Mouse (Mus musculus) naive thymus-derived CD4-positive, alpha-beta T cell, adult 2 months (primary cell): ENCODE data around the gene Gon4l.
"Not testable (repeated sequence)": the region's sequence is repeated elsewhere in the genome, so short reads cannot be mapped to it uniquely, and the experiment has no call there.

ENCODE experiments used
- DNase-seq: peaks from one replicate; pipeline ENCODE4 v3.0.0-alpha.2; 2011; ENCODE audit warnings: low read depth

Gon4l gene

DNA sequence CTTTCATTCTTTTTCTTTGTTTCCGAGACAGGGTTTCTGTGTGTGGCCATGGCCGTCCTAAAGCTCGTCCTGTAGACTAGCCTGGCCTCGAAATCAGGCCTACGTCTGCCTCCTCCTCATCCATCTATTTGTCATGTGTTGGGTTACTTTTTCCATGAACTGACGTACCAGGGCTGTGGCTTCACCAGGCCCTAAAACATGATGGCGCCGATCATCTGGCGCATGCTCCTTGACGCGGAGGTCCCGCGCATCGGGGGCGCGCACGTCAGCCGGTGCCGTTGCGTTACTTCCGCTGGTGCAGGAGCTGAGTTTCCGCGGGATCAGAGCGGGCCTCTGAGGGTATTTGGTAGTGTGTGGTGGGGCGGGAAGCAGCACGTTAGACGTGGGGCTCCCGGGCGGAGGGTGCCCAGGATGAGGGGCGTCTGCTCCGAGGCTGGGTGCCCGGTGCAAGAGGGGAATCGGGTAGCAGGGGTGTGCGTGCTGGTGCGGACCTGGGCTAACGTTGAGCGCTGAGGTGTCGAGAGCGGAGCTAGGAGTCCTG lies at the start of gene Gon4l:
TSS of gene Gon4l (plus strand) at position 281 of the 541 bp plus-strand sequence.
- DNase-seq = peak; percentile 77

DNA sequence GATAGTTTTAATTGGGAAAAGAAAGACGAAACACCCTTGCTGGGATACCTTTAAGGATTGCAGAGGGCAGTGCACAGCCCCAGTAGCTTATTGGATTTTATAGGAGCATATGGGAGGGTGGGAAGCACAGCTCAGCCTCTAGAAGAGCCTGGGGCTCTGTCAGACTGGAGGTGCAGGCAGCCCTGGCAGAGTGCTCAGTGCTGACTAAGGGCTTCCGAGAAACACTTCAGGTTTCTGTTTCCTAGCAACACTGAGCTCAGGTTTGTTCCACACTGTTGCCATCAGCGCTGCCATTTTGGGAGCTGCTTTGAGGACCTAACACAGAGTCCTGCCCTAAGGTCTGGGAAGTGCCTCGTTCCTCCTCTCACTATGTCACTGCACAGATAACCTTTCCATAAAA lies 48.7 kb upstream of the Gon4l start:
- not testable (repeated sequence) for DNase-seq

GRCm38 (mm10) chr3:88786805-88787204 lies 48.2 kb upstream of the Gon4l start:
- DNase-seq = not testable (repeated sequence)

DNA sequence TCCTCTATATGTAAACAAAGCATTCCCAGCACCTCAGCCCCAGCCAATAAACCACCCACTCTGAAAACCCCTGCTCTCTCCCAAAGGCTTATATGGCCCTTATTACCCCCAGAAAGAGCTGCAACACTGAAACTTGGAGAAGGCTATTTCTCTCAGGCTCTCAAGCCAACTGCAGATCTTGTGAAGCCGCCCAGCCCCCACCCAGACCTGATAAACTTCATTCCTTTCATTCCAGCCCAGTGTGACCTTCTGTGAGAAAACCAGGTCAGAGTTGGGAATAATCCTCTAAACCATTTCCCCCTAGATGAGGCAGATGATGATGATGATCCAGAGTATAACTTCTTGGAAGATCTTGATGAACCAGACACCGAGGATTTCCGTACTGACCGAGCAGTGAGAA lies 47.0 kb upstream of the Gon4l start:
- not testable (repeated sequence) for DNase-seq

- not testable (repeated sequence) for DNase-seq
Observed at GRCm38 (mm10) chr3:88797507-88797906, 37.5 kb upstream of the Gon4l start.

GRCm38 (mm10) chr3:88803910-88804540 lies 31.0 kb upstream of the Gon4l start:
- DNase-seq = no peak

- DNase-seq = no peak
Observed at GRCm38 (mm10) chr3:88825710-88826109, 9.3 kb upstream of the Gon4l start.

DNA sequence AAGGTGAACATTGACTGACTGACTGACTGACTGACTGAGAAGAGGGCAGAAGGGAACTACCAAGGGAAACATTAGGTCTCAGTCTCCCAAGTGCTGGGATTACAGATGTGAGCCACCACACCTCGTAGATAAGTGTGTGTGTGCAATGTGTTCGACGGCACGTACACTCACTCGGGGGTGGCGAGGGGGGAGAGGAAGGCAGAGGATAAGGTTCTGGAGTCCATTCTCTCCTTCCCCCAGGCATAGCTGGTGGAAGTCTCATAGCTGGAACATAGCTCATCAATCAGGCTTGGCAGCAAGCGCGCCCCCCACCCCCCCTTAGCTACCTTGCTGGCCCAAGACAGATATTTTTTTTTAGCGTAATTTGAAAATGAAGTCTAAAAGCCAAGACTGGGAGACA lies 7.8 kb upstream of the Gon4l start:
- DNase-seq = no peak

- peak; percentile 77 for DNase-seq
Observed at GRCm38 (mm10) chr3:88831177-88832121, 3.6 kb upstream of the Gon4l start.

GRCm38 (mm10) chr3:88832388-88832787 lies 2.6 kb upstream of the Gon4l start:
- peak; percentile 78 for DNase-seq

DNA sequence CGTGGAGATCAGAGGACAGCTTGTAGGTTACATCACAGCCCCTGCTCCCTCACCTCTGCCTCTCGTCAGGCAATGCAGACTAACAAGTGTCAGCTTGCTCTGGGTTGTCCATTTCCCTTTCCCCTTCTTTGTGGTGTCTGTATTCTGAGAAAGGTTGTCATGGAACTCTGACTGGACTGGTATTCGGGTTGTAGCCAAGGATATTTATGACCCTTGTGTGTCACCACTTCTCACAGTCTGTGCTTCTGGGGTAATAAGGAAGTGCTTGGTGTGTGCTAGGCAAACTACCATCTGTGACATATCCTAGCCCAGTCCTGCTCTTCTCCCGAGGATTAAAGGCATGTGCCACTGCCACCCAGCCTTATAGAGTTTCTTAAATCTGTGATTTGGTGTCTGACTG lies 14.1 kb downstream of the Gon4l start:
- no peak for DNase-seq

DNA sequence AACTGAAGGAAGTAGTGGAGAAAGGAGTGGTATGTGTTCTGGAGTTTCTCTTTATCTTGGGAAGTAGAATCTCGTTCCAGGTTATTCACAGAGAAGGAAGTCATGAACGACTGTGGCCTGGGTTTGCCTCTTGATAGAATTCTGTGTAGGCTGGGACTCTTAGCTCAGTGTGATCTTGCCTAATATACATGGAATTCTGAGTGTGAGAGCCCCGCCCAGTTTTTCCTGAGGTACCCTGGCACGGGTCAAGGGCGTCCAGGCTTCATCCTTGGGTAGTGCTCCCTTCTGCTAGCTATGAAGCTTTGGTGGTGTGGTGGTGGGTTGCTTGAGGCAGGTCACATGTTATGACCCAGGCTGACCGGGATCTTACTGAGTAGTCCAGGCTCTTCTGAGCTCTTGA lies 20.8 kb downstream of the Gon4l start:
- DNase-seq = no peak

- no peak for DNase-seq
Observed at GRCm38 (mm10) chr3:88862129-88862528, 27.1 kb downstream of the Gon4l start.

DNA sequence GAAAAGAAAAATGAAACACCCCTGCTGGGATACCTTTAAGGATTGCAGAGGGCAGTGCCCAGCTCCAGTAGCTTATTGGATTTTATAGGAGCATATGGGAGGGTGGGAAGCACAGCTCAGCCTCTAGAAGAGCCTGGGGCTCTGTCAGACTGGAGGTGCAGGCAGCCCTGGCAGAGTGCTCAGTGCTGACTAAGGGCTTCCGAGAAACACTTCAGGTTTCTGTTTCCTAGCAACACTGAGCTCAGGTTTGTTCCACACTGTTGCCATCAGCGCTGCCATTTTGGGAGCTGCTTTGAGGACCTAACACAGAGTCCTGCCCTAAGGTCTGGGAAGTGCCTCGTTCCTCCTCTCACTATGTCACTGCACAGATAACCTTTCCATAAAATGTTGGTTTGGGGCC lies 31.7 kb downstream of the Gon4l start:
- not testable (repeated sequence) for DNase-seq

DNA sequence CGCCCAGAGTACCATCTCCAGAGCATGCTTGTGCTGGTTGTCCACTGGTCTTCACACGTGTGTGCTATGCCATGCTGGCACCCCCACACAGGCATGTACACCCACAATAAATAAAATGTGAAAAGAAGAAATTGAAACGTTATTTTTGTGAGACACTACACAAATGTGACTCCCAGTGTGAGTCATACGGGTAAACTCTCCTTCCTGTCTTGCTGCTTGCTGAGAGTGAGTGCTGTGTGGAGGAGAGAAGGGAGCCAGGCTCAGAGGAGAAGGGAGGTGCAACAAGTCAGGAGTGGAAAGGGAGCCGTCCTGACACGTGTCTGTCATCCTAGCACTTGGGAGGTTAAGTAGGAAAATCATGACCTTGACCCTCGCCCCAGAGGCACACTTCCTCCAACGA lies 32.1 kb downstream of the Gon4l start:
- DNase-seq = not testable (repeated sequence)

DNA sequence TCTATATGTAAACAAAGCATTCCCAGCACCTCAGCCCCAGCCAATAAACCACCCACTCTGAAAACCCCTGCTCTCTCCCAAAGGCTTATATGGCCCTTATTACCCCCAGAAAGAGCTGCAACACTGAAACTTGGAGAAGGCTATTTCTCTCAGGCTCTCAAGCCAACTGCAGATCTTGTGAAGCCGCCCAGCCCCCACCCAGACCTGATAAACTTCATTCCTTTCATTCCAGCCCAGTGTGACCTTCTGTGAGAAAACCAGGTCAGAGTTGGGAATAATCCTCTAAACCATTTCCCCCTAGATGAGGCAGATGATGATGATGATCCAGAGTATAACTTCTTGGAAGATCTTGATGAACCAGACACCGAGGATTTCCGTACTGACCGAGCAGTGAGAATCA lies 33.4 kb downstream of the Gon4l start:
- not testable (repeated sequence) for DNase-seq

- not testable (repeated sequence) for DNase-seq
Observed at GRCm38 (mm10) chr3:88882536-88882935, 47.5 kb downstream of the Gon4l start.

DNA sequence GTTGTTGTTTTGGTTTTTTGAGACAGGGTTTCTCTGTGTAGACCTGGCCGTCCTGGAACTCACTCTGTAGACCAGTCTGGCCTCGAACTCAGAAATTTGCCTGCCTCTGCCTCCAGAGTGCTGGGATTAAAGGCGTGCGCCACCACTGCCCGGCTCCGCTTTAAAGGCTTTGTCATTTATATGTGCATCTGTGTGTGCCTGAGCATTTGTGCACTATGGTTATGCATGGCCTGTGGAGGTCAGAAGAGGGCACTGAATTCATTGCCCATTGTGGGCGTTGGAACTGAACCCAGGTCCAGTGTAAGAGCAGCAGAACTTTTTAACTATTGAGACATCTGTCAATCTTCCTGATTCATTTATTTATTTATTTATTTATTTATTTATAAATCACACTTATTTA lies 58.0 kb downstream of the Gon4l start:
- DNase-seq = not testable (repeated sequence)

DNA sequence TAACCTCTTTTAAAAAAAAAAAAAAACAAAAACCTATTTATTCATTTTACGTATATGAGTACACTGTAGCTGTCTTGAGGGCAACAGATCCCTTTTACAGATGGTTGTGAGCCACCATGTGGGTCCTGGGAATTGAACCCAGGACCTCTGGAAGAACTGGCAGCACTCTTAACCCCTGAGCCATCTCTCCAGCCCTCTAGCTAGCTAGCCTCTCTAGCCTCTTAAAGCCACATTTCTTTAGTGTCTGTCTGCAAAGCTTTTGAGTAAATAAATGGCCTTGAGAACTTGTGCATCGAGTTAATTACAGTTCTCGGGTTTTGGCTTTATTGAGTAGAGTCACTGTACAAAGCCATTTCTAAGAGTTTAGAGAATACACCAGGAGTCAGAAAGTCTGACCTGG lies 69.8 kb downstream of the Gon4l start:
- DNase-seq = no peak

- DNase-seq = no peak
Observed at GRCm38 (mm10) chr3:88905209-88905608, 70.2 kb downstream of the Gon4l start.

- no peak for DNase-seq
Observed at GRCm38 (mm10) chr3:88905741-88906140, 70.7 kb downstream of the Gon4l start.

- DNase-seq = no peak
Observed at GRCm38 (mm10) chr3:88906393-88907159, 71.5 kb downstream of the Gon4l start.
